Mouse (Mus musculus) lung, adult 2 months (tissue): Measurements from ENCODE around the gene Babam2.

ENCODE experiments used
- CTCF ChIP-seq: fragments of 200-500 bp; IDR thresholded peaks from 2 replicates; pipeline ENCODE4 v1.5.1; 2011; ENCODE audit warnings: mild to moderate bottlenecking, low read length, control low read depth; ENCODE audit not compliant: insufficient read depth
- POLR2A ChIP-seq: fragments of 200-500 bp; IDR thresholded peaks from 2 replicates; pipeline ENCODE4 v1.6.1; 2011; ENCODE audit warnings: low read depth, mild to moderate bottlenecking, control low read depth, low read length, borderline replicate concordance; ENCODE audit errors: extremely low read depth

DNA sequence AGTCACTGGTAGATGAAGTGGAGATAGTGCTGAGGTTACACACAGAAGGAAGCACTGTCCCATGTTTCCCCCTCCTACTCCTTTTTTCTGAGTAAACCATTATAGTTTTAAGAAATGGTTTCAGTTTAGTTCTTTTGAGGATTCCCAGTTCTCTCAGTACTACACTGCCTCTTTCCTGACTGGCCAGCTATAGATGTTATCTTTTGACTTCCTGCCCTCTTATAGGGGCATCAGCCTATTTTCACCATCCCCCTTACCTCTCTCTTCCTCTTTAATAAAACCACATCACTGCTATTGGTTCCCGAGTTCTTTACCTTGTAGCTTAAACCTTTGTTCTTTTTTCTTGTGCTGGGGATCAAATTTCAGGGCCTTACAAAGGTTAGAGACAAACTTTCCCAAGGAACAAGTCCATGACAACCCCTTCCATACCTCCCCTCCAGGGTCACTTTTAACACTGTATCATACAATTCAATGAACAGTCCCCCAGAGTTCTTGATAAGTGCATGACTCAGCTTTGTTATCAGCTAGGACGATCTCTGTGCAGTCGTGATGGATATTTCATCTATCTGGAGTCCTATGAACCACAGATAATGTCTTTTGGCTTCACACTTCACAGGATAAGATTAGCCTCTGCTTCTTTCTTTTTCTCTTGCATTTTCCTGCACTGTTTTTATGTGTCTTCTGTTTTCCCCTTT, 35.3 kb downstream of the Babam2 start:
- TF ChIP-seq CTCF (no peak), POLR2A (no peak)
